Mouse (Mus musculus) neural tube, embryonic 11.5 days (tissue): ENCODE measurements around the gene Arhgef11. TPM values are rescaled to one million over a fixed set of nuclear protein-coding genes. Genes with fewer than 3 reads are reported as not detected.
"Not testable (repeated sequence)": the region's sequence is repeated elsewhere in the genome, so short reads cannot be mapped to it uniquely, and the experiment has no call there.

Source experiments
- ATAC-seq: fragments of 200-750 bp; cut with Nextera tagmentation; 2 replicates; pipeline ENCODE4 v1.8.0; 2017; ENCODE audit warnings: moderate number of reproducible peaks, mild to moderate bottlenecking, moderate TSS enrichment, moderate library complexity; ENCODE audit not compliant: insufficient read depth, low FRiP score, low TSS enrichment
- DNase-seq: peaks from one replicate; pipeline ENCODE4 v3.0.0-alpha.2; 2015; ENCODE audit warnings: low spot score
- H3K27ac ChIP-seq: fragments of 300-500 bp; sonication (generic); 2 replicates; pipeline ENCODE4 v1.5.1; 2014; ENCODE audit warnings: low read depth, mild to moderate bottlenecking, low read length
- H3K27me3 ChIP-seq: fragments of 300-500 bp; sonication (generic); 2 replicates; pipeline ENCODE4 v1.6.1; 2014; ENCODE audit warnings: mild to moderate bottlenecking, low read length, mixed read lengths; ENCODE audit not compliant: control insufficient read depth, insufficient read depth
- H3K36me3 ChIP-seq: fragments of 300-500 bp; sonication (generic); 2 replicates; pipeline ENCODE4 v1.6.1; 2014; ENCODE audit warnings: mild to moderate bottlenecking, low read length, moderate library complexity, mixed read lengths; ENCODE audit not compliant: control insufficient read depth, insufficient read depth
- H3K4me1 ChIP-seq: fragments of 300-500 bp; sonication (generic); 2 replicates; pipeline ENCODE4 v1.6.1; 2014; ENCODE audit warnings: low read length, mixed read lengths; ENCODE audit not compliant: control insufficient read depth, insufficient read depth
- H3K4me2 ChIP-seq: fragments of 300-500 bp; sonication (generic); 2 replicates; pipeline ENCODE4 v1.6.1; 2014; ENCODE audit warnings: low read depth, mild to moderate bottlenecking, moderate library complexity
- H3K4me3 ChIP-seq: fragments of 300-500 bp; sonication (generic); 2 replicates; pipeline ENCODE4 v1.5.1; 2014; ENCODE audit warnings: low read depth, low read length
- H3K9ac ChIP-seq: fragments of 300-500 bp; sonication (generic); 2 replicates; pipeline ENCODE4 v1.6.1; 2014; ENCODE audit warnings: mild to moderate bottlenecking, low read length
- H3K9me3 ChIP-seq: fragments of 300-500 bp; sonication (generic); 2 replicates; pipeline ENCODE4 v1.6.1; 2016; ENCODE audit warnings: low read length; ENCODE audit not compliant: control insufficient read depth
- WGBS: fragments of 180-500 bp; shearing (Covaris S2); extraction: QIAGEN DNeasy Blood & Tissue Kit; methylation state at CpG from one replicate; pipeline ENCODE4 v1.1.7; 2014; 5-methylcytosine and 5-hydroxymethylcytosine counted together
- polyA plus RNA-seq: library from polyadenylated mRNA; unstranded; fragments of >200 nt; fragmentation: Nextera tagmentation; extraction: Ambion mirVana; gene quantifications from 2 replicates; pipeline ENCODE4 v1.2.1, GENCODE M21; 2014

Gene Arhgef11
- polyA plus RNA-seq, result 18.3 and 22.0 TPM in 2 replicates

GRCm38 (mm10) chr3:87616957-87617810 lies at the start of gene Arhgef11:
Gene Arhgef11, plus strand, starts transcription at chr3:87617559.
- ATAC-seq (peak; percentile 92), DNase-seq (peak; percentile 89)
- 1% methylated on average over 69 of the region's 101 CpGs for WGBS
- H3K4me3 ChIP-seq, result peak within 1 kb of the TSS; percentile 80
- H3K27ac ChIP-seq, result peak within 1 kb of the TSS; percentile 93
- H3K4me2 ChIP-seq, result peak within 1 kb of the TSS; percentile 93
- no peaks in the 10 kb centered on the region for H3K36me3 ChIP-seq
- H3K4me1 ChIP-seq, result peaks cover 16% of the 10 kb centered on the region
- no peaks in the 10 kb centered on the region for H3K27me3 ChIP-seq
- H3K9ac ChIP-seq, result peak within 1 kb of the TSS; percentile 85
- no peaks in the 10 kb centered on the region for H3K9me3 ChIP-seq

- Histone ChIP-seq H3K4me3 (no peak overlapping the region), H3K36me3 (no peaks in the 10 kb centered on the region), H3K4me1 (peaks cover 7% of the 10 kb centered on the region), H3K27ac (no peak overlapping the region), H3K9me3 (no peaks in the 10 kb centered on the region), H3K27me3 (no peaks in the 10 kb centered on the region), H3K4me2 (no peak overlapping the region), H3K9ac (no peak overlapping the region)
- WGBS, result 93% methylated on average over 5 of the region's 5 CpGs
- ATAC-seq, result no peak
- no peak for DNase-seq
These were observed 48.7 kb upstream of the Arhgef11 start for GRCm38 (mm10) chr3:87568681-87569080.

GRCm38 (mm10) chr3:87575766-87576165 lies 41.6 kb upstream of the Arhgef11 start:
- no peak for ATAC-seq
- no peaks in the 10 kb centered on the region for H3K4me1 ChIP-seq

GRCm38 (mm10) chr3:87582259-87582658 lies 35.1 kb upstream of the Arhgef11 start:
- Histone ChIP-seq H3K4me2 (no peak overlapping the region), H3K9me3 (0 out of 2 replicates have a peak, but pooled peaks cover 3% of the 10 kb centered on the region), H3K27ac (no peak overlapping the region), H3K4me3 (no peak overlapping the region), H3K27me3 (no peaks in the 10 kb centered on the region), H3K36me3 (no peaks in the 10 kb centered on the region), H3K9ac (no peak overlapping the region), H3K4me1 (no peaks in the 10 kb centered on the region)
- ATAC-seq (no peak), DNase-seq (no peak)
- 96% methylated on average over 4 of the region's 4 CpGs for WGBS

More at GRCm38 (mm10) chr3:87575766-87576165, 41.6 kb upstream of the Arhgef11 start:
- WGBS, result 38% methylated on average over 6 of the region's 6 CpGs
- H3K9me3 ChIP-seq, result no peaks in the 10 kb centered on the region
- no peaks in the 10 kb centered on the region for H3K27me3 ChIP-seq
- H3K36me3 ChIP-seq, result no peaks in the 10 kb centered on the region
- H3K4me3 ChIP-seq, result no peak overlapping the region
- H3K9ac ChIP-seq, result no peak overlapping the region
- H3K27ac ChIP-seq, result no peak overlapping the region
- no peak overlapping the region for H3K4me2 ChIP-seq
- no peak for DNase-seq

GRCm38 (mm10) chr3:87593793-87594192 lies 23.6 kb upstream of the Arhgef11 start:
- Histone ChIP-seq H3K36me3 (no peaks in the 10 kb centered on the region), H3K4me2 (no peak overlapping the region), H3K9ac (no peak overlapping the region), H3K27ac (no peak overlapping the region), H3K4me1 (no peaks in the 10 kb centered on the region), H3K27me3 (no peaks in the 10 kb centered on the region), H3K9me3 (no peaks in the 10 kb centered on the region), H3K4me3 (no peak overlapping the region)
- WGBS, result 79% methylated on average over 5 of the region's 5 CpGs
- DNase-seq (no peak), ATAC-seq (no peak)

- not testable (repeated sequence) for H3K27ac ChIP-seq, H3K9me3 ChIP-seq, DNase-seq, H3K4me3 ChIP-seq, H3K4me2 ChIP-seq, ATAC-seq, H3K36me3 ChIP-seq, H3K4me1 ChIP-seq, H3K27me3 ChIP-seq, H3K9ac ChIP-seq
- WGBS, result 82% methylated on average over 4 of the region's 4 CpGs
These were observed 22.0 kb upstream of the Arhgef11 start for GRCm38 (mm10) chr3:87595328-87595727.

- H3K9ac ChIP-seq, H3K36me3 ChIP-seq, H3K9me3 ChIP-seq, DNase-seq, H3K4me1 ChIP-seq, H3K27ac ChIP-seq, ATAC-seq, H3K4me2 ChIP-seq, H3K27me3 ChIP-seq, H3K4me3 ChIP-seq: not testable (repeated sequence)
- 94% methylated on average over 15 of the region's 15 CpGs for WGBS
These were observed 16.3 kb upstream of the Arhgef11 start for GRCm38 (mm10) chr3:87601077-87601476.

GRCm38 (mm10) chr3:87616354-87616753 lies 1.0 kb upstream of the Arhgef11 start:
- H3K4me1 ChIP-seq, result peaks cover 16% of the 10 kb centered on the region
- H3K4me2 ChIP-seq, result no peak overlapping the region; the same call in 1 of the 2 replicates
- H3K9ac ChIP-seq, result no peak overlapping the region
- no peak overlapping the region for H3K27ac ChIP-seq
- no peaks in the 10 kb centered on the region for H3K9me3 ChIP-seq
- H3K36me3 ChIP-seq, result no peaks in the 10 kb centered on the region
- 61% methylated on average over 4 of the region's 4 CpGs for WGBS
- no peaks in the 10 kb centered on the region for H3K27me3 ChIP-seq
- H3K4me3 ChIP-seq, result no peak overlapping the region
- DNase-seq (no peak), ATAC-seq (no peak)

- peak overlapping the region; percentile 93 for H3K4me2 ChIP-seq
- peak overlapping the region; percentile 85 for H3K9ac ChIP-seq
- WGBS, result 3% methylated on average over 6 of the region's 6 CpGs
- no peak for DNase-seq
- ATAC-seq, result no peak; the same call in 1 of the 2 replicates
- H3K27me3 ChIP-seq, result no peaks in the 10 kb centered on the region
- H3K27ac ChIP-seq, result peak overlapping the region; percentile 93
- peaks cover 16% of the 10 kb centered on the region for H3K4me1 ChIP-seq
- H3K4me3 ChIP-seq, result peak overlapping the region; percentile 80
- H3K36me3 ChIP-seq, result no peaks in the 10 kb centered on the region
- H3K9me3 ChIP-seq, result no peaks in the 10 kb centered on the region
These were observed 412 bp downstream of the Arhgef11 start for GRCm38 (mm10) chr3:87617811-87618130.
